Mouse (Mus musculus) left cerebral cortex, adult 18-20 months (tissue): ENCODE measurements around the gene Dock7. TPM values are rescaled to one million over a fixed set of nuclear protein-coding genes. Genes with fewer than 3 reads are reported as not detected.
A peak's percentile ranks its signal among the peaks of the same experiment; 100 is the strongest.

Experiments
- DNase-seq, 2 experiments: peaks; one replicate each; pipeline ENCODE4 v3.0.0; 2021 to 2022; ENCODE audit warnings: low spot score in 2 of 2, mixed read lengths in 1 of 2
- total RNA-seq, 2 experiments: library from RNA; stranded (reverse); gene quantifications; 2 replicates each; pipeline ENCODE4 v1.2.3; 2021

Dock7 gene
- total RNA-seq, 2 experiments from 2014 or later = 33.2 to 38.3 TPM

GRCm38 (mm10) chr4:98922061-98922642 lies 198.6 kb downstream of the Dock7 start:
- DNase-seq = no peak

- no peak for DNase-seq
Observed at GRCm38 (mm10) chr4:98920896-98921295, 199.8 kb downstream of the Dock7 start.

- DNase-seq = no peak
Observed at GRCm38 (mm10) chr4:98918204-98918603, 202.5 kb downstream of the Dock7 start.

GRCm38 (mm10) chr4:98917724-98918123 lies 203.0 kb downstream of the Dock7 start:
- no peak for DNase-seq

- DNase-seq = no peak
Observed at GRCm38 (mm10) chr4:98910246-98910645, 210.5 kb downstream of the Dock7 start.

GRCm38 (mm10) chr4:98887148-98887547 lies 233.6 kb downstream of the Dock7 start:
- peak; percentile 41 to 56 for DNase-seq

Other genes with a start within 250 kb of the Dock7 start
- 10 to 100 TPM; 24.1 to 26.1 TPM for gene Usp1, start 197.1 kb downstream of the Dock7 start, total RNA-seq
- gene Angptl3, start 90.0 kb downstream of the Dock7 start, total RNA-seq = under 1 TPM; 0.58 to 0.73 TPM
- 10 to 100 TPM; 42.7 to 44.2 TPM for gene Atg4c, start 73.0 kb upstream of the Dock7 start, total RNA-seq
- gene Gm12689, start 175.0 kb upstream of the Dock7 start, total RNA-seq = under 1 TPM; 0.28 to 0.59 TPM